Mouse (Mus musculus) mouse embryonic stem cell (cell line): ENCODE data around the gene Cdc42.

Experiments
- in situ Hi-C, 2 experiments: fragments of 300-500 bp; cut with MboI; formaldehyde crosslinking; loops; 1 replicate in 1 of 2; 3 replicates in 1 of 2; pipeline ENCODE4 v1.14.3; 2019 to 2020; ENCODE audit warnings: low sequenced_read_pairs in 2 of 2, low pct_unique_long_range_greater_than_20kb in 1 of 2, mixed read lengths in 1 of 2; ENCODE audit not compliant: unreplicated experiment in 1 of 2

Cdc42 gene

DNA sequence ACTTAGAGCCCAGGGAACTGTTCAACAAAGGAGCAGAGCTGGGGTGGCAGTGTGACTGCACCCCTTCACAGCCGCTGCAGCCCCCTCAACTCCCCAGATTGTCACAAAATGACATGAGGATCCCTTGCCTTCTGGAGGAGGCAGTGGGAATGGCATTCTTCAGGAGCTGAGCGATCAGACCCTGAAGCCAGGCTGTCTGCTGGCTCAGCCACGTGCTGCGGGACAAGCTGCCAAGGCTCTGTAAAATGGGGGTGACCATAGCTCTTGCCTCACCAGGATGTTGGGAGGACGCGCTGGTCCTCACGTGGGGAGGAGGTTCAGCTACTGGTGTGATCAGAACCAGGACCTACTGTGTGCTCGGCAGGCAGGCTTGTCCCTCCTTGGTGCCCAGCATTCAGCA lies 62.6 kb downstream of the Cdc42 start:
- in situ Hi-C loops, result no loop called here

- in situ Hi-C loops, result no loop called here
Observed at GRCm38 (mm10) chr4:137294474-137294873, 63.0 kb downstream of the Cdc42 start.

- in situ Hi-C loops, result no loop called here
Observed at GRCm38 (mm10) chr4:137294032-137294431, 63.5 kb downstream of the Cdc42 start.

DNA sequence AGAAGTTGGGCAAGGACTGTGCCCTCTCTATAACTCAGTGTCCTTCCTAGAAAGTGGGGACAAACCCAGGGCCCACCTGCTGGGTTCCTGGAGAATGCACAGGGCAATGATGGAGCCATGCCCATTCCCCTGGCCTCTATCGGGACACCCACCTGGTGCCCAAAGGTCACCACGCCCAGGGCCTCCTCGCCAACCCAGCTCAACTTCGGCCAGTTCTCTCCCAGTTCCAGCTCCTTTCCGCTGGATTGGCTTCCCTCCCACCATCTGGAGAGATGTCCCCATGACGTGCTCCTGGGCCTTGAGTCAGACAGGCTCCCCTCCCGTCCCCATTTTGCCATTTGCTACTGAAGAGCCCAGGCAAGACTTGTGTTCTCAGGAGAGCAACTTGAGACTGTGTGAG lies 64.9 kb downstream of the Cdc42 start:
- in situ Hi-C loops, result no loop called here

DNA sequence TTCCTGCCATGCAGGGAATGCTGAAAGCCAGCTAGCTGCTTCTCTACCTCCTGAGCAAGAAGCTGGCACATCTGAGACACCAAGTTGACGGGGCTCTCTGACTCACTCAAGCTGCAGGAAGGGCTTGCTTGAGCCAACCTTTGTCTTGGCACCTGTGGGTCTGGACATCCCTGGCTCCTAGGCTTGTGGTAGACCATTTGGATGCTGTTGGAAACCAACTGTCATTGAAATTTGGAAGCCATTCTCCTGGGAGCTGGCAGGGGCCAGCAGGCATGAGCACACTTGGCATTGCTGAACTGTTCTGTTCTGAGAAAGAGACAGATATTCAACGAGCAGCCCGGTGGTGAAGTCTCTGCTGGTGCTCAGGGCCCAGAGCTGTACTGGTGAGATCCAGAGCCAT lies 67.3 kb downstream of the Cdc42 start:
- in situ Hi-C loops, result no loop called here

- in situ Hi-C loops, result loop anchor here in 1 of 2 experiments (5.0 kb wide), 1 partner anchor 207 kb away; no protein-coding TSS in a partner anchor
Observed at GRCm38 (mm10) chr4:137289701-137290100, 67.8 kb downstream of the Cdc42 start.

- in situ Hi-C loops, result loop anchor here in 1 of 2 experiments (5.0 kb wide), 1 partner anchor 206 kb away; no protein-coding TSS in a partner anchor
Observed at GRCm38 (mm10) chr4:137287818-137288217, 69.7 kb downstream of the Cdc42 start.

DNA sequence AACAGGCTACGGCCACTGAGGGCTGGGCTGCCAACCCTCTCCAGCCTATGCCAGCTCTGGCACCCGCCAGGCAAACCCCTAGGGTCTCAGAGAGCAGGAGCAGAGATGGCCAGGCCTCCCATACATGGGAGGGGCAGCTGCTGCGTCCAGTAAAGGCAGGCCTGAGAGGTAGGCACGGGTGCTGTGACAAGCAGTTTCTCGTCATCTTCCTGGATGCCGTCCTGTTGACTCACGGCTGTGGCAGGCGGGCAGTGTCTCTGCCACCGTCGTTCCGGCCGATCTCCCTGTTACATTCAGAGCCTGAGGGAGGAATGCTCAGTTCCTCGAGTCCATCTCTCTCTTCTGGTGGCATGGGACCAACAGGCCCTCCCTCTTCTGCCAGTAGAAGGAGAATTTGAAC lies 70.3 kb downstream of the Cdc42 start:
- in situ Hi-C loops, result loop anchor here in 1 of 2 experiments (5.0 kb wide), 1 partner anchor 205 kb away; no protein-coding TSS in a partner anchor

DNA sequence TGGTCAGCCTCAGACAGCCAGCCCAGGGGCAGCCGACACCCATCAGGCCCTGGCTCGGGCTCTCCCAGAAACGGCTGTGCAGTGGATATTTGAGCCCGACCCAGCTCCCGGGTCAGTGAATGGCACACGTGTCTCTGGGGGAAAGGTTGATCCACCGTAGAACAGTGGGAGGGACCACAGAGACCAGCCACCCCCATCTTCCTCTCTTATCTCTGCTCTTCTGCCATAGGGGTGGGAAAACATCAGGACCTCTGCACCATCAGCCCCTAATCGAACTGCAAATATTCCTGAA lies 70.9 kb downstream of the Cdc42 start:
- in situ Hi-C loops, result loop anchor here in 1 of 2 experiments (5.0 kb wide), 1 partner anchor 204 kb away; no protein-coding TSS in a partner anchor

DNA sequence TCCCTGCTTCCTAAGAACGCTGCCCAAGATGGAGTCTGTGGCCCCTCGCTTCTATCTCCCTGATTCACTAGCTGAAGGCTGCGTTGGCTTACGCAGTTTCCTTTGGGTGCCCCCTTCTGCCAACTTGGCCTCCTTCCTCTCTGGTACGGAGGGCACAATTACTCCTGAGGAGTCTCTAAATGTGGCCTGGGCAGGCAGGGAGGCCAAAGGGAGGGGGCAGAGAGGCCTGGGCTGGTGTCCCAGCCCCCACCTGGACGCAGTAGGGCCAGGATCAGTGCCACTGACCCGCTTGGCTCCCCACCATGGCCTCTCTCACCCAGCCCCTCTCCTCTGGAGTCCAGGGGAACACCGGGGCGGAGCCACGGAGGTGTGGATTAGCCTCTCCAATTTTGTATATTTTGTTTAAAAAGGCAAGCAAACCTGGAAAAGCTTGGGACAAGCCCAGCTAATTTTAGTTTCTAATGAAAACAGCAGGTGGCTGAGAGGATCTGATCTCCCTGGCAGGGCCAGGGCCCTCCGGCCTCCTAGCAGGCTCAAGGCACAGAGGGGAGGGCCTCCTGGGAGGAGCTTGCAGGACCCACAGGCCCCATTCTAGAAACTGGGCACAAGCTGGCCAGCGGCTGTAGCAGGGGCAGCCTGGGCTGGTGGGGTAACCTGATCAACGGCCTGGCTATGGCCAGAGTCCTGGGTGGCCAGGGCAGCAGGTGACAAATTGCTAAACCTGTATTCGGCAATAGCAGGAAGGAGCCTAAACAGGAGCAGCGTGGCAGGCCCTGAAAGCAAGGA lies 71.5 kb downstream of the Cdc42 start:
- in situ Hi-C loops, result loop anchor here in 1 of 2 experiments (5.0 kb wide), 1 partner anchor 204 kb away; no protein-coding TSS in a partner anchor

GRCm38 (mm10) chr4:137283407-137283732 lies 74.2 kb downstream of the Cdc42 start:
- in situ Hi-C loops, result no loop called here

DNA sequence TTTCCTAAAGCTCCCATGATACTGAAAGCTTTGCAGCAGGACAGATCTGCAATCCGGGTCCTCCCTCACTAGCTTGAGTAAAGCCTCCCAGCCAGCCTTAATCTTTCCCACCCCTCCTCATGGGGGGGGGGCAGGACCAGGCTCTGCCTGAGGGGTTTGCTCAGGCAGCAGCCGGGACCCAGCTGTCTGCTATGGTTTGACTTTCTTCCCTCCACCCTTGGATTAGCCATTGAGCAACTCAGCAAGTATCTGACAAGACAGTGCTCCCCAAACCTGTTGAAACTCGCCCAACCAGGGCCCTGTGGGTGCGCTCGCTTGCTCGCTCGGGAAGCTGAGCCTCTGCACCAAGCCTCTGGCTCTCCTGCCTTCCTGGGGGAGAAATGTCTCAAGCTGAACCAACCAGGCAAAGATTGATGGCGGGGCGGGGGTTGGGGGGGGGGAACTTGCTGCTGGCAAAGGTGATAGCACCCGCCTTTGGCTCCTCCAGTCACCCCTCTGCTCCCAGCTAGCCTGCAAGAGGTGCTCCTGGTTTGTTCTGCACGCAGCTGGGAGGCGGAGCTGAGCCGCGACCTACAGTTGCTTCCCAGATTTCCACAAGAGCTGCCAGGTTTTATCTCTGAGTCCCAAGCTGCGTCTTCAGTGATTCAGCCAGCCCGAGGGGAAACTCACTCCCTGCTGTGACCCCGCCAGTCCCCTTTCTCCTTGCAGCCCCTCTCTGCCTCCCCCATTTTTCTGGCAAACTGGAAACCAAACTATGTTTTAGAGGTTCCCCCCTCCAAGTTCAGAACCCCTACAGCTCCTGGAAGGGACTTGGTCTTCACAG lies 74.7 kb downstream of the Cdc42 start:
- in situ Hi-C loops, result no loop called here

- in situ Hi-C loops, result no loop called here
Observed at GRCm38 (mm10) chr4:137282122-137282521, 75.4 kb downstream of the Cdc42 start.

GRCm38 (mm10) chr4:137281273-137281672 lies 76.2 kb downstream of the Cdc42 start:
- in situ Hi-C loops, result no loop called here

DNA sequence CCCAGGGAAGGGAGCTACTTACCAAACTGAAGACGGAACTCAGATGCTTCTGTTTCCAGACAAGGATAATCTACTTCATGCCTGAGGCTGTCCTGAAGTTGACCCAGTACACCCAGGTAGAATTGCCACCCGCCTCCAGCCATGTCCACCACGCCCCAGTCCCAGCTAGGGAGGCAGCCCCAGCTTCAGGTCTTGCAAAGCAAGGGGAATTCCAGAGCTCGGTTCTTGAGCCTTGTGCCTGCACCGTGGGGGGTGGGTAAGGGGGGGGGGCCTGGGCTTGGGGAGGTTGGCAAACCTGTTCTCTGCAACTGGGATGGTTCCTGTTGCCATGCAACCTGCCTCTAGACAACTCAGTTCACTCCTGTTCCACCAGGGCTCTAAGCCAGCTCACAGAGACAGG lies 78.2 kb downstream of the Cdc42 start:
- in situ Hi-C loops, result no loop called here

- in situ Hi-C loops, result no loop called here
Observed at GRCm38 (mm10) chr4:137278144-137279040, 79.1 kb downstream of the Cdc42 start.

DNA sequence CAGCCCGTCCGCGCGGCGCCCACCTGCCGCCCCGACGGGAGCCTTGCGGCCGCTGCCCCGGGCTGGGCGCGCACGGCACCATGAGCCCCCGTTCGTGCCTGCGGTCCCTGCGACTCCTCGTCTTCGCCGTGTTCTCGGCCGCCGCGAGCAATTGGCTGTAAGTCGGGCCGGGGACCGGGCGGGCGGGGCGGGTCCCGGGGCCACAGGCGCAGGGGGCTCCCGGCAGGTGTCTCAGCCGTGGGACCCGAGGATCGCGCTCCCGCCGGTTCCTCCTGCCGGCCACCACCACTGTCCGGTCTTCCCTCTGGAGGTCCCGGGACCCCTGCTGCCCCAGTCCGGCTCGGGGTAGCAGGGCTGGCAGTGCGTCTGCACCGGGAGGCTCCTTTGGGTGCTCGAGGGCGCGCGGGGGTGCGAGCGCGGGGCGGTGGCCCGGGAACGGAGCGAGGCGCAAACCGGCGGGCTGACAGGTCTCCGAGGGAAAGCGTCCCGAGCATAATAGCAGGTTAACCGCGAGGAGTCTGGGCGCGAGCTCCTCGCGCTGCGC lies 79.8 kb downstream of the Cdc42 start:
- in situ Hi-C loops, result no loop called here

- in situ Hi-C loops, result no loop called here
Observed at GRCm38 (mm10) chr4:137277166-137277513, 80.4 kb downstream of the Cdc42 start, which contains the start of gene Wnt4. TSS of gene Wnt4 (plus strand) at chr4:137277489.
